Mouse (Mus musculus) liver, adult (tissue): Measurements from ENCODE around the gene Sf3a2.

Experiments used
- GATA4 ChIP-seq: IDR thresholded peaks from 2 replicates; pipeline ENCODE4 v1.6.1; 2014; ENCODE audit warnings: mild to moderate bottlenecking, low read length; ENCODE audit not compliant: insufficient replicate concordance

The Sf3a2 gene

GRCm38 (mm10) chr10:80763502-80763901, 34.5 kb upstream of the Sf3a2 start:
- TF ChIP-seq GATA4: no peak

GRCm38 (mm10) chr10:80765746-80766145, 32.3 kb upstream of the Sf3a2 start:
- no peak for TF ChIP-seq GATA4

GRCm38 (mm10) chr10:80766161-80766815, 31.7 kb upstream of the Sf3a2 start:
- no peak for TF ChIP-seq GATA4

- no peak for TF ChIP-seq GATA4
These were observed 29.6 kb upstream of the Sf3a2 start for GRCm38 (mm10) chr10:80768365-80768764.

GRCm38 (mm10) chr10:80773816-80774215, 24.2 kb upstream of the Sf3a2 start:
- TF ChIP-seq GATA4: no peak

GRCm38 (mm10) chr10:80774549-80774948, 23.4 kb upstream of the Sf3a2 start:
- no peak for TF ChIP-seq GATA4

- TF ChIP-seq GATA4: no peak
These were observed 23.0 kb upstream of the Sf3a2 start for GRCm38 (mm10) chr10:80774981-80775380.

- no peak for TF ChIP-seq GATA4
These were observed 22.3 kb upstream of the Sf3a2 start for GRCm38 (mm10) chr10:80775731-80776130.

GRCm38 (mm10) chr10:80776358-80776869, 21.6 kb upstream of the Sf3a2 start:
- TF ChIP-seq GATA4: no peak

- no peak for TF ChIP-seq GATA4
These were observed 20.9 kb upstream of the Sf3a2 start for GRCm38 (mm10) chr10:80777123-80777522.

GRCm38 (mm10) chr10:80779565-80779964, 18.4 kb upstream of the Sf3a2 start:
- TF ChIP-seq GATA4: peak; percentile 47; the same call in 1 of the 2 replicates

- no peak for TF ChIP-seq GATA4
These were observed 13.7 kb upstream of the Sf3a2 start for GRCm38 (mm10) chr10:80784302-80784701.

GRCm38 (mm10) chr10:80784871-80785270, 13.1 kb upstream of the Sf3a2 start:
- no peak for TF ChIP-seq GATA4

- TF ChIP-seq GATA4: no peak
These were observed 12.0 kb upstream of the Sf3a2 start for GRCm38 (mm10) chr10:80785963-80786362.

- TF ChIP-seq GATA4: no peak
These were observed 10.5 kb upstream of the Sf3a2 start for GRCm38 (mm10) chr10:80787517-80787916.

- TF ChIP-seq GATA4: no peak
These were observed 7.1 kb upstream of the Sf3a2 start for GRCm38 (mm10) chr10:80790761-80791404.

GRCm38 (mm10) chr10:80791476-80792174, 6.4 kb upstream of the Sf3a2 start:
- TF ChIP-seq GATA4: no peak
